Mouse (Mus musculus) cerebellum, adult 11 months (tissue): ENCODE results near the gene Gm4881.
"Not testable (repeated sequence)": the region's sequence is repeated elsewhere in the genome, so short reads cannot be mapped to it uniquely, and the experiment has no call there.

ENCODE experiments used
- DNase-seq: peaks from one replicate; pipeline ENCODE4 v3.0.0; 2022

Gm4881 gene

DNA sequence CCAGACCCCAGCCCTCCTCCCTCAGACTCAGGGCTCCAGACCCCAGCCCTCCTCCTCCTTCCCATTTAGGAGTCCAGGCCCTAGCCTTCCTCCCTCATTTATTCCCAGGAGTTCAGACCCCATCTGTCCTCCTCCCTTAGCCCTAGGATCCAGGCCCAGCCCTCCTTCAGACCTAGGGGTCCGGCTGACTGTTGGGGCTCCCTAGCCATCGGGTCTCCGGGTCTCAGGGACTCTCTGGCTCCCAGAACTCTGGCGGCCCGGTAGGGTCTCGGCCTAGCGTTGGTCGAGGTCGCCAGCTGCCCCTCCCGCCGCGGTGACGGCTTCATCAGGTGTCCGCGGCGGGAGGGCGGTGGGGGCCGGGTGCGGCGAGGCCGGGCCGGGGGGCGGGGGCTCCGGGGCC, 9.7 kb upstream of the Gm4881 start:
- DNase-seq = no peak

DNA sequence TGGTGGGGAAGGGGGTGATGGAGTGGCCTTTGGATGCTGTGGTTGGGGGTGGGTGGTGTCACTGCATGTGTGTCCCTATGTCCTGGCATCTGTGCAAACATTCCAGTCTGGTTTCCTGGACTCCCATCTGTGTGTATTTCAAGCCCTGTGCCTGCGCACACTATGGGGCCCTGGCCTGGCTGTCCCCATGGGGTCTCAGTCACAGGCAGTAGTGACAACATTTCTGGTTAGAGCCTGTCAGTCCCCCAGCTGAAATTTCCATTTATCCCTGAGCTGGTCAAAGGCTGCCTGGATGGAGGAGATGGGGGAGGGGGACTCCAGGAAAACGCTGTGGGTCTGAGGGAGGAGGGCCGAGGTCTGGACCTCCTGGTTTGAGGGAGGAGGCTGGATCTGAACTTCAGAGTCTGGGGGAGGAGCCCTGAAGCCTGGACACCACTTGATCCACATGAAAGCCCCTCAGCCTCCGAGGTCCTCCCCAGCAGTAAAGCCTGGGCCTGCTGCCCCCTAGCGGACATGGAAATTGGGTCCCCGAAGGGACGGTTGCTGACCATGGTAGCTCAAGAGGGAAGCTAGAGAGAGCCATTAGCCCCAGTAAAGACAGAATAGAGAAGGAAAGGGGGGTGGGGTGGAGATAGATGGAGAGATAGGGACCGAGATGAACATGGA, 5.8 kb upstream of the Gm4881 start:
- DNase-seq = peak; percentile 41

DNA sequence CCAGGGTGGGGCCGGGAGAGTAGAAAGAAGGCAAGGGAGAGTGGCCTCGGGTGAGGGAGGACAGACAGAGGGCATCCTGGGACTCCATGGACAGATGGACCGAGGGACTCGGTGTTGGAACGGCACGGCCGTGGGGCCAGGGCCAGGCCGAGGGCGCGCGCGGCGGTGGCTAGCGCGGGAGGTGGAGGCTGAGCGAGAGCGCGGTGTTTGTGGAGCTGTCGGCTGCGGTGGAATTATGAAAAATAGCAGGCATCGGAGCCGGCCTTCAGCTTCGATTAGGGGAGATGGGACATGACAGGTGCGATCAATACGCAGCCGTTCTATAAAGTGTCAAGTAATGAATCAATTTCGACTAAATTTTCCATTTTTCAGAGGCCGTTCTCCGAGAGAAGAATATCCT, 4.5 kb upstream of the Gm4881 start:
- no peak for DNase-seq

DNA sequence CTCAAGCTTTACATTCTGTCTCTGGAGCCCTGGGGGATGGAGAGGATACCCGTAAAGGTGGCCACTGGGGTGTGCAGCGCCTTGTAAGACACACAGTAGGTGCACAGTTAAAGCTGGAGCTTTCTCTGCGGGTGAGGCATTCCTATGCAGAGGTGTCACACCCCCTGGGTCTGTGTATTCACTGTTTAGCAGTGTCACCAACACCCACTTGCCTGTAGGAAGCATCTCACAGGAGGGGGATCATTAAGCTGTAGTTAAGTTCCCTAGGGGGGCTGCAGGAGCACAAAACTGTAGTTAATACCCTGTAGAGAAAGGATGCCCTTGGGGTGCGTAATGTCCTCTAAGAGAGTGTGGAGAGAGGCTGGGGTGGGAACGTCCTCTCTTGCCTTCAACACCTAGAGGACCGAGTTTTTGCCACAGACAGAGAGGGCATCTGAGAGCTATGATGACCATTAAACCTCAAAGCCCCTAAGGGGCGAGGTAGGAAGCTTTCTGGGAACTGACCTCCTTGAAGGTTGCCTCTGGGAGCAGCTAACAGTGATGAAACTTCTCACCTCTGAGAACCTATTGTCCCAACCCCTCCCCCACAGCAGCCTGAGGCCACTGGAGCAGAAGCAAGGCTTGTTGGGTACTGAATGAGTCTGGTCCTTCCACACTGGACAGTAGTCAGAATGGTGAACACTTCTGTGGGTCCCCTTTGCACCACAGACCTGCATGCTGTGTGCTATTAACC, 3.2 kb upstream of the Gm4881 start:
- no peak for DNase-seq

DNA sequence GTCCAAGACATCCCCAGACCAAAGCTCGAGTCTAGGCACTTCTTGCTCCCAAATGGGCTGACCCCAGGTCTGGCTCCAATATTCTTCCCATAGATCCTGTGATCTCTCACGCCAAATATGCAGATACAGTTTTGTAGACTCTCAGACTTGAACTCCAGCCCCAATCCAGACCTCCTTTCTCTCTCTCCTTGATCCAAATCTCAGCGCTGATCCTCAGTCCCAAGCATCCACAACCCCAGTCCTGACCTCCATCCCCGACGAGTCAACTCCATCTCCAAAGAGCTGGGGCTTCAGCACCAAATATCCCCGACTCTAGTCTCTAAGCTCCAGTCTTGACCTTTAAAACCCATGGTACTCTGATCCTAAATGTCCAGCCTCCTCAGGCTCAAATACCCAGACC, 653 bp downstream of the Gm4881 start:
- no peak for DNase-seq

DNA sequence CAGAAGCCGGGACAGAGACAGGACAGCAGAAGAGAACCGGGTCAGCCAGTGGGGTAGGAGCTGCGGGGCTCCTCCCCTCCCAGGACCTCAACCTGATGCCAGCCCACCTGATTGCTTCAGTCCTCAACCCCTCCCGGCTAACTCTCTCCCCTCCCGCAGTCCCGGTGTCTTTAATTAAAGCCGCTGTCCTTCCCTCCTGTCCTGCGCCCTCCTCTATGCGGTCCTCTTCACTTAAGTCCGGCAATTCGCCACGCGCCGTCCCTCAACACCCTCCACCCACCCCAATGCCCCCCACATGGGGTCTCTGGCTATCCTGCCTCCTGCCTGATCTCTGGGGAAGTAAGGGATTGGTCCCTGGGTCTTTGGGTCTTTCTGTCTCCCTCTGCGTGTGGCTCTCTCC, 12.6 kb downstream of the Gm4881 start:
- DNase-seq = no peak

DNA sequence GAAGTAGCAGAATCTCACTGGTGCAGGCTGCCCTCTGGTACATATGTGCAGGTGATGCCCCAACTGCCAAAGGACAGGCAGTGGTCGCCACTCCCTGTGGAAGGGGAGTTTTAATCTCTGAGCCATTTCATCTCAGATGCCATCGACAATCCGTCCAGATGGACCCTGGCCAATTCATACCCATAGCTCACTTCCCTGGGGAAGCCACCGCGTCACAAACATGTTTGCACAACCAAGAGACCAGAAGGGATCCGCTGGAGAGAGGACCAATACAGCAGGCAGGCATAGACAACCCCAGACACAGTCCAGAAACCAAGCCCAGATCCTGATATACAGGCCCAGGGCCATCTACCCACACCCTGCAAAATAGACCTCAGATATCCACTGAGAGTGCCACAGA, 13.8 kb downstream of the Gm4881 start:
- no peak for DNase-seq

DNA sequence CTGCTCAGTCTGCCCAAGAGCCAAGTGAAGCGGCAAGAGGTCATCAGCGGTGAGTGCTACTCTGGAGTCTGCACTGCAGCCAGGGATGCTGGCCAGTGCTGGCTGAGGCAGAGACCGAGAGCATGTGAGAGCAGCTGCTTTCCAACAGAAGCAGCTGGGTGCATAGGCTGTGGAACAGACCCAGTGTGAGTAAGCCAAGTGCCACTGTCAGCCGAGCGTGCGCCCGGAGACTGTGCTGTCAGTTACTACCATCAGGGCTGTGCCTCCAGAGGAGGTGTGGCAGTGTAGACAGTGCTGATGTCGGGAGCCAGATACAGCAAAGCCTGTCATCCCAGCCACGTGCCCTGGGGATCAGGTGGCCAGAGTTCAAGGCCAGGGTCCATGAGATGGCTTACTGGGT, 24.6 kb downstream of the Gm4881 start:
- DNase-seq = no peak

DNA sequence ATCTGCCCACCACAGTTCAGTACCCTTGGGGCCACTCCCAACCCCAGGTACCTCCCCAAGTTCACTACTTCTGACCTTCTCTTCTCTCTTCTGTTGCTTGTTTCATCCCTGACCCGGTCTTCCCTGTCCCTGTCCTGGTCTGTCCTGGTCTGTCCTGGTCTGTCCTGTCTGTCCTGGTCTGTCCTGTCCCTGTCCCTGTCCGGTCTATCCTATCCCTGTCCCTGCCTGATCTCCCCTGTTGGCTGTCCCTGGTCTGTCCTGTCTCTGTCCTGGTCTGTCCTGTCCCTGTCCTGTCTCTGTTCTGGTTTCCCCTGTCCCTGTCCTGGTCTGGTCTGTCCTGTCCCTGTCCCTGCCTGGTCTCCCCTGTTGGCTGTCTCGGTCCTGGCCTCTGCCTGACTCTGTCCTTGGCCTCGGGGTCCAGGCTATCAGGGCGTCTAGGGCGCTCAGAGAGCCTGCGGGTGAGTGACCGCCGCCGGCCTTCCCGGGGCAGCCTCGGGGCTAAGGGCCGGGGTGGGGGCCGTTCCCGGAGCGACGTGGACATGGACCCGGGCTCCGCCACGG, 25.5 kb downstream of the Gm4881 start:
- DNase-seq = no peak

DNA sequence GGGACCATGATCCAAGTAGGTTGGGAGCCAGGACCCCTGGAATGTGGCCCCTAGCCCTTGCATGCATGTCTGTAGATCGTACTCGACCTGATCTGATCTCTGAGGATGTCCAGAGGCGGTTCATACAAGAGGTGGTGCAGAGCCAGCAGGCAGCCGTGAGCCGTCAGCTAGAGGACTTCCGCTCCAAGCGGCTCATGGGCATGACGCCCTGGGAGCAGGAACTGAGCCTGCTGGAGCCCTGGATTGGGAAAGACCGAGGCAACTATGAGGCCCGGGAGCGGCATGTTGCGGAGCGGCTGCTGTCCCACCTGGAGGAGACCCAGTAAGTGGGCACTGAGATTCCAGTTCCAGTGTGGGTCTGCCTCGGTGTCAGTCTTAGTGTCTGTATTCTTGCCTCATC, 31.8 kb downstream of the Gm4881 start:
- DNase-seq = no peak

DNA sequence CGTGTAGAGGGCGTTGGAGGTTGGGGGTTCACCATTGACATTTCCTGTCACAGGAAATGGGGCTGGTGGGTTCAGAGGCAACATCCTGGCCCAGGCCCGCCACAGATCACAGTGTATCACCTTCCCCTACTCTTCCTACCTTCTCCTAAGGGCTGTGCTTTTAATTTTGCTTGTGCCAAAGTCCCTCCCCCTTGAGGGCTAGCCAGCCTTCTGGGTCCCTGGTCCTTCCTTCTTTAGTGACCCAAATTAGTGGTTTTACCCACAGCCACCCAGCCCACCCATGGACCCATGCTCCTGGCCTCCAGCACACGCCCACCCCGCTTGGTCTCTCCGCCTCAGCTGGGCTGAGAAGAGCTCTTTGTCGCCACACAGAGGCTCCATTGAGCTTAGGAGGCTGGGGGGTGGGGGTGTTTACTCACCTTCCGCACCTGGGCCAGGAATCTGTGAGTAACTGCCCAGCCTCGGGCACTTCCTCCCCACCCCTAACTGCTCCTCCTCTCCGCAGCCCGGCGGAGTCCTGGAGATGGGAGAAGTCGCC, 37.0 kb downstream of the Gm4881 start:
- DNase-seq = no peak

DNA sequence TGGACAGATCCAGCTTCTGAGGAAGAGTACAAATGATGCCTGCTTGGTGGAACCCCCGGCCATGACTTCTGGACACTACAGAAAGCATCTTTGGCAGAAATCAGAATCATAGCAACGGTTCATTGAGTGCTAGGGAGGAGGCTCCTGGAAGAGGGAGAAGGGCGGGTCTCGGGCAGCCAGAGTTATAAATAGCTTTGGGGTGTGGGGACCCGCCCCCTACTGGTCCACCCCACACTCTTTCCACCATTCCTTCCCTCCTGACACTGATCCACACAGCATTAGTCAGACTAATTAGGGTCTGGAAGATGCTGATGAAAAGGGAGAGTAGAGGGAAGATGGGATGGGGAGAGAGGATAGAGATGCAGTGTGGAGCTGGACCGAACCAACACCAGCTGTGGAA, 37.7 kb downstream of the Gm4881 start:
- DNase-seq = no peak

DNA sequence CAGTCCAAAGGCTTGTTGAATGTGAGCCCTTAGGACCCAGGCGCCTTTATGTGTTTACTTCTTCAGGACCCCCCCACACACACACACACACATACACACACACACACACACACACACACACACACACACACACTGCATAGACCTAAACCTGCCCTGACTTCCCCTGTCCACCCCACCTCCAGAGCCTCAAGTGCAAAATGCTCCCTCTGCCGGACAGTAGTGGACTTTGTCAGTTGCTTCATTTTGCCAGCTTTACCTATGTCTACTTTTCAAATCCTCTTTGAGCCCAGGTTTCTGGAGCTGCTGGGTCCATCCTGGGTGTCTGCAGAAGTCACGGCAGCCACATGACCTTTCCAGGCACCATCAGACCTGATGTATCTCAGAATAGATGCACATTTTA, 39.4 kb downstream of the Gm4881 start:
- DNase-seq = peak; percentile 52

DNA sequence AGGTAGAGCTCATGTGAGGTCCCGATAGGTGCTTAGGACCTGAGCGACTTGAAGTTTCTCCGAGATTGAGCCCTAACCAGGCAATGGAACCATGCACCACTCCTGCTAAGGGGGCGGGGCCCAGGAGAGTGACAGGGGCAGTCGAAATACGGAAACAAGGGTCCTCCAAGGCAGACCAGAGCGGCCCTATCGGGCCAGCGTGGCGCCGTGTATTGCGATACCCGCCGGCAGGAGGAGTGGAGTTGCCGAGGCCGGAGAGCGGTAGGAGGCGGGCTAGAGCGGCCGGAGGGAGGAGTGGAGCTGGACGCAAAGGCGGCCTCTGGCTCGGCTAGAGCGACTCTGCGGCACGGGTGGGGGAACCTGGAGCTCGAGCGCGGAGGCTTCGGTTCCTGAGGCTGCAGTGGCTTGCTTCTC, 40.2 kb downstream of the Gm4881 start:
- DNase-seq = peak; percentile 96

DNA sequence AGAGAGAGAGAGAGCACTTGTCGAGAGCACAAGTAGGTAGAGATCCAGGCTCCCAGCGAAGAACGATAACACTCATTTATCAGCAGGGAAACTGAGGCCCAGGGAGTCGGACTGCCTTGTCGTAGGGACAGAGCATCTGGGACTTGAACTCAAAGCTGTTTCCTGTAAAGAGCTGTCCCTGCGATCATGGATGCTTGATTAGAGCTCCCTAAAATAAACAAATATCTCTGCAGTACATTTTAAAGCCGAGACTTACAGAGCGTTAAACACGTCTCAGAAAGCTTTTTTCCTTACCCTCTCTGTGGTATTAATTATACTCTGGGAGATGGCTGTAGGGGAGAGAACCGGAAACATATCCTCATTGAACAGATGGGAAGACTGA, 40.9 kb downstream of the Gm4881 start:
- no peak for DNase-seq

DNA sequence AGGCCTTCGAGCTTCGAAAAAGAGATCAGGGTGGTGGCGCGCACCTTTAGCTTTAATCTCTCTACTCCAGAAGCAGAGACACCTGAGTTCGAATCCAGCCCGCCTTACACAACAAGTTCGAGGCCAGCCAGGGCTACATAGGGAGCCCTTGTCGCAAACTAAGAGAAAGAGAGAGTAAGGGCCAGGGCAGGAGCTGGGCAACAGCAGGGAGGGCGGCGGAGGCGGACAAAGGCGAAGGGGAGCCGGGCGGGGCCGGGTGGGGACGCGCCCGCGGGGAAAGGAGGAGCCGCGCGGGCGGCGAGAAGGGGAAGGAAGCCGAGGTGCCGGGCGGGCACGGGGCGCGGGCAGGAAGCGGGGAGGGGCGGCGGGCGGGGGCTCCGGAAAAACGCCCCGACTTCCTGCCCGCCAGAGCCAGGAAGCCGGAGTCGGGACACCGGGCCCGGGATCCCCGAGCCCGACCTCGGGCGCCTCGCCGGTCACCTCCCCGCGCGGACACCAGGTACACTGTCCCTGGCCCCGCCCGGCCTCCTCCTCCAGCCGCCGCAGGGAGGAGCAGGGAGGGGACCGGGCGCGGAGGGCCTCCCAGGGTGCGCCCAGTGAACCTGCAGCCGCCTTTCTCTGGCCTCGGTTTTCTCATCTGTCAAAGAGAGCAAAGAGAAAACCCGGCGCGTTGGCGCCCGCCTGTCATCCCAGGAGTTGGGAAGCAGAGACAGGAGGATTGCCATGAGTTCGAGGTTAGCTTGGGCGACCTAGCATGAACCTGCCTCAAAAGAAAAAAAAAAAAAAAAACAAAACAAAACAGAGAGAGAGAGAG, 41.5 kb downstream of the Gm4881 start, which contains the start of gene Arhgef1:
Arhgef1 (plus strand) TSS at position 283 of the 814 bp plus-strand sequence.
- DNase-seq = peak; percentile 53

DNA sequence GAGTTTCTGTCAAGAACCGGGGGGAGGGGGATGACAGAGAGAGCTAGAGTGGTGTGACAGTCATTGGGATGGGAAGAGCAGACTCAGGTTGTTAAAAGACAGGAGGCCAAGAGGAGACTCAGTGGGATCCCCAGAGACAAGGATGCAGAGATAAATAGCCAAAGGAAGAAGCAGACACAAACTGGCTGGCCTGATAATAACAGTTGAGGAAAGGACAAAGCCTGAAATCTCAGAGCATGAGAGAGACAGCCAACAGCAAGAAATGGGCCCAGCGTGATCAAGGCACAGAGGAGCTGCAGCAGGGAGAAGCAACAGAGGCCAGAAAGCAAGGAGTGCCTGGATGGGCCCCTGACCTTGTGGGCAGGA, 42.0 kb downstream of the Gm4881 start:
- no peak for DNase-seq

DNA sequence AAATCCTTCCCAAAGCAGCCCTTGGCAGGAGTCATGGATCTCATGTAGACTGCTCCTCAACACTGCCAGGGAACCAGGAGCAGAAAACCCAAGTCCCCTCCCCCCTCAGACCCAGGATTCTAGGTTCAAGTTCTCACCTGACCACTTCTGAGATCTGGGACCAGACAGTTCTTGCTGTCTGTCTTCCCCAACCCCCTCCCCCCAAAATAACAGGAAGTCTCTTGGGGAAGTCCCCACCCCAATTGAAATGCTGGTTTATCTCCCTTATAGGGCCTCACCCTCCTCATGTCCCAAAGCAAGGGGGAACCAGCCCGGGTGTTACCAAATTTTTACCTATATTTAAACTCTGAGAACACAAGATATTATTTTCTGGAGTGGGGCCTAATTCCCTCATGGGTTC, 42.5 kb downstream of the Gm4881 start:
- no peak for DNase-seq

DNA sequence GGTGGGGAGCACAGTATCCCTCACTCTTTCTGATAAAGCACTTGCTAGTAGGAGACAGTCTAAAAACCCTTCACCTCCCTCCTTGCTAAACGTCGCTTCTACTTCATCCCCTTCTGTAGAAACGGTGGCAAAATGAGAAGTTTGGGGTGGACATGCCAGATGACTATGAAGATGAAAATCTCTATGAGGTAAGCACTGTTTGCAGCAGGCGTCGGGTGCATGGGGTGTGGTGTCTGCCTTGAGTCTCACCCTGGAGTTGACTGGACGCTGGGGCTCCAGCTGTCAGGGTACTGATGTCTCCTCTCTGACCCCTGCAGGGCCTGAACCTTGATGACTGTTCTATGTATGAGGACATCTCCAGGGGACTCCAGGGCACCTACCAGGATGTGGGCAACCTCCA, 43.2 kb downstream of the Gm4881 start:
- DNase-seq = no peak

DNA sequence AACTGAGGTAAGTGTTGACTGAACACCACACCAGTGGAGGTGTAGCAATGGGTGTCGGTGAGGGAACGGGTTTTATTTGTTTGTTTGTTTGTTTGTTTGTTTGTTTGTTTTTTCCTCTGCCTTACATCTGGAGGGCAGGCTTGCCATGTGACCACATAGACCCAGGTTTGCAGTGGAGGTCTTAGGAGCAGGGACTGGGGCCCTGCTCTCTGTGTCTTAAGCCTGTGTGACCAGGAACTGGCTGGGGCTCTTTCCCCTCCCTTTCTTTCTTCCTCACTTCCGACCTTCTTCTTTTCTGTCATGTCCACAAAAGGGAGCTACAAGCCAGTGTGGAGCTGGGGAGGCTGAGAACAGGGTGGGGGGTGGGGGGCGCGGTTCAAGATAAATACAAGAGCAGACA, 46.3 kb downstream of the Gm4881 start:
- DNase-seq = no peak

DNA sequence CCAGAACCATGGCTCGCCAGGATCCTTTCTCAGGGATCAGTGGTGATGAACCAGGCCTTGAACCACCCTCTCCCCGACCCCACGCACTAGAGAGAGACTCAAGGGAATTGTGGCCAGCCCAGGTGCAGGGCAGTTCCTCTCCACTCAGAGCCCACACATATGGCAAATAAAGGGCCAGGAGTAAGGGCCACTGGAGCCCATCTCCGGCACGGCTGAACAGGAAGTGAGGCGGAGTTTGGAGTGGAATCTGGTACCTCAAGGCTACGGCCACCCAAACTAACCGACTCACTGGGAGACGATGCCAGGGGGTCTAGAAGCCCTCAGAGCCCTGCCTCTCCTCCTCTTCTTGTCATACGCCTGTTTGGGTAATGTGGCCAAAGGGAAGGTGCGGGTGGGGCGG, 47.1 kb downstream of the Gm4881 start, which contains the start of gene Cd79a:
Cd79a (plus strand) TSS at position 158 of the 400 bp plus-strand sequence.
- DNase-seq = no peak

DNA sequence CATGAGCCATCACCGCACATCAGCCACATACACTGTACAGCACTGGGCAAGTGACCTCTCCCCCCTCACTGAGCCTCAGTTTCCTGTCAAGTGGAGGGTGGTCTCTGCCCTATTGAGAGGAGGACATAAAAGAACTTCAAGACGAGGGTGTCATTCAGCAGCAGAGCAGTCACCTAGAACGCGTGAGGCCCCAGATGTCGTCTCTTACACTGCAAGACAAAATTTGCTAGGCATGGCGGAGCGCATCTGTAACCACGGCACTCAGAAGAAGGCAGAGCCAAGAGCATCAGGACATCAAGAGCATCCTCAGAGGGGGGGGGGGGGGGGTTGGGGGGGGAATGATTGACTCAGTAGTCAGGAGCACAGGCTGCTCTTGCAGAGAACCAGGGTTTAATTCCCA, 48.0 kb downstream of the Gm4881 start:
- DNase-seq = no peak

DNA sequence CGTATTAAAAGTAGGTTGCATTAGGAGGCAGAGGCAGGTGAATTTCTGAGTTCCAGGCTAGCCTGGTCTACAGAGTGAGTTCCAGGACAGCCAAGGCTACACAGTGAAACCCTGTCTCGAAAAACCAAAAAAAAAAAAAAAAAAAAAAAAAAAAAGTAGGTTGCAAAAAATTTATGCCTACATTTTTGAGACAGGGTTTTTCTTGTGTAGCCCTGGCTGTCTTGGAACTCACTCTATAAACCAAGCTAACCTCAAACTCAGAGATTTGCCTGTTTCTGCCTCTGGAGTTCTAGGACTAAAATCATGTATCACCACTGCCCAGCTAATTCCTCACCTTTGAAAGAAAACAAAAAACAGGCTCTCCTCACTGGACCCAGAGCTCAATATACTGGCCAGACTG, 48.5 kb downstream of the Gm4881 start:
- not testable (repeated sequence) for DNase-seq
